Mouse (Mus musculus): ENCODE measurements around the gene En2. TPM values are rescaled to one million over a fixed set of nuclear protein-coding genes. Genes with fewer than 3 reads are reported as not detected.

The En2 gene
- polyA plus RNA-seq, 1 experiment from 2014 or later: 0.05 TPM

GRCm38 (mm10) chr5:28159891-28160470, 5.5 kb upstream of the En2 start:
- in situ Hi-C loops (cut with MboI; ENCODE audit: low pct_unique_long_range_greater_than_20kb): no loop called here
- no peak for TF ChIP-seq CTCF (IDR thresholded peaks at IDR 0.05)
- POLR2A ChIA-PET: no interaction called here
- CTCF ChIA-PET: no interaction called here
- no peak for ATAC-seq
- peaks cover 47% of the 10 kb centered on the region for H3K27me3 ChIP-seq
- no peak for DNase-seq (ENCODE audit: low read depth, low spot score)

GRCm38 (mm10) chr5:28161383-28161937, 4.0 kb upstream of the En2 start:
- H3K27me3 ChIP-seq: peaks cover 56% of the 10 kb centered on the region
- in situ Hi-C loops (cut with MboI; ENCODE audit: low pct_unique_long_range_greater_than_20kb): no loop called here
- DNase-seq (ENCODE audit: low read depth, low spot score) (no peak), ATAC-seq (no peak)
- no peak for TF ChIP-seq CTCF (IDR thresholded peaks at IDR 0.05)
- CTCF ChIA-PET: no interaction called here
- POLR2A ChIA-PET: no interaction called here

- ATAC-seq (no peak), DNase-seq (ENCODE audit: low read depth, low spot score) (no peak)
- POLR2A ChIA-PET: no interaction called here
- CTCF ChIA-PET: no interaction called here
- peaks cover 59% of the 10 kb centered on the region for H3K27me3 ChIP-seq
- in situ Hi-C loops (cut with MboI; ENCODE audit: low pct_unique_long_range_greater_than_20kb): no loop called here
- TF ChIP-seq CTCF (IDR thresholded peaks at IDR 0.05): no peak
These were observed 3.5 kb upstream of the En2 start for GRCm38 (mm10) chr5:28161938-28162402.

- POLR2A ChIA-PET: no interaction called here
- in situ Hi-C loops (cut with MboI; ENCODE audit: low pct_unique_long_range_greater_than_20kb): no loop called here
- CTCF ChIA-PET: no interaction called here
- TF ChIP-seq CTCF (IDR thresholded peaks at IDR 0.05): no peak
- peaks cover 51% of the 10 kb centered on the region for H3K27me3 ChIP-seq
- no peak for ATAC-seq
- no peak for DNase-seq (ENCODE audit: low read depth, low spot score)
These were observed 1.6 kb upstream of the En2 start for GRCm38 (mm10) chr5:28163926-28164325.

GRCm38 (mm10) chr5:28166256-28167231, 1.1 kb downstream of the En2 start:
- ChIA-PET POLR2A (no interaction called here), CTCF (no interaction called here)
- TF ChIP-seq CTCF (IDR thresholded peaks at IDR 0.05): no peak
- DNase-seq (ENCODE audit: low read depth, low spot score) (no peak), ATAC-seq (no peak)
- peaks cover 52% of the 10 kb centered on the region for H3K27me3 ChIP-seq
- in situ Hi-C loops (cut with MboI; ENCODE audit: low pct_unique_long_range_greater_than_20kb): no loop called here

GRCm38 (mm10) chr5:28167611-28168252, 2.2 kb downstream of the En2 start:
- DNase-seq (ENCODE audit: low read depth, low spot score): no peak
- H3K27me3 ChIP-seq: peaks cover 45% of the 10 kb centered on the region
- in situ Hi-C loops (cut with MboI; ENCODE audit: low pct_unique_long_range_greater_than_20kb): no loop called here
- CTCF ChIA-PET: no interaction called here
- no peak for ATAC-seq
- POLR2A ChIA-PET: no interaction called here
- no peak for TF ChIP-seq CTCF (IDR thresholded peaks at IDR 0.05)

GRCm38 (mm10) chr5:28168253-28169165, 3.0 kb downstream of the En2 start:
- no peak for DNase-seq (ENCODE audit: low read depth, low spot score)
- ATAC-seq: no peak
- ChIA-PET CTCF (no interaction called here), POLR2A (no interaction called here)
- peaks cover 44% of the 10 kb centered on the region for H3K27me3 ChIP-seq
- no peak for TF ChIP-seq CTCF (IDR thresholded peaks at IDR 0.05)
- in situ Hi-C loops (cut with MboI; ENCODE audit: low pct_unique_long_range_greater_than_20kb): no loop called here

- H3K27me3 ChIP-seq: peaks cover 38% of the 10 kb centered on the region
- POLR2A ChIA-PET: no interaction called here
- CTCF ChIA-PET: no interaction called here
- TF ChIP-seq CTCF (IDR thresholded peaks at IDR 0.05): no peak
- in situ Hi-C loops (cut with MboI; ENCODE audit: low pct_unique_long_range_greater_than_20kb): no loop called here
- no peak for ATAC-seq
- DNase-seq (ENCODE audit: low read depth, low spot score): no peak
These were observed 3.8 kb downstream of the En2 start for GRCm38 (mm10) chr5:28169166-28169801.

- CTCF ChIA-PET: no interaction called here
- TF ChIP-seq CTCF (IDR thresholded peaks at IDR 0.05): no peak
- no peak for DNase-seq (ENCODE audit: low read depth, low spot score)
- H3K27me3 ChIP-seq: peaks cover 32% of the 10 kb centered on the region
- POLR2A ChIA-PET: no interaction called here
- no peak for ATAC-seq
- in situ Hi-C loops (cut with MboI; ENCODE audit: low pct_unique_long_range_greater_than_20kb): no loop called here
These were observed 4.6 kb downstream of the En2 start for GRCm38 (mm10) chr5:28170081-28170480.

GRCm38 (mm10) chr5:28170892-28171291, 5.4 kb downstream of the En2 start:
- in situ Hi-C loops (cut with MboI; ENCODE audit: low pct_unique_long_range_greater_than_20kb): no loop called here
- ChIA-PET CTCF (no interaction called here), POLR2A (no interaction called here)
- no peak for TF ChIP-seq CTCF (IDR thresholded peaks at IDR 0.05)
- no peak for DNase-seq (ENCODE audit: low read depth, low spot score)
- ATAC-seq: no peak
- peaks cover 33% of the 10 kb centered on the region for H3K27me3 ChIP-seq
